ENCODE assay signal across 10 mouse cellular contexts in the genomic region with DNA sequence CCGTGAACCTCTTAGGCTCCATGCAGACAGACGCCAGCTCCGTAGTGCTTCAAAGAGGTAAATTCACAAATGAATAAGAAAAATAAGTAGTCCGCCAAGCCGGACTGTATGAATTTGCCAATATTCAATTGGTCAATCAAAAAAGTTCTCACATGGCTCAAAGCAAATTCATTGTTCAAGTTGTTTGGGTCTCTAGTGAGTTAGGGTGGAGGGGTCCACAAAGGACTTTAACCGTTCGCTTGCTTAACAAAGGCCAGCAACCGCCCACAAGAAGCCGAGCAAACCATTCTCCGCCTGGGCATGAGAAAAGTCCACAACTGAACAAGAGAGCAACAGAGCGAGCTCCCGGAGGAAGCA. TPM values are rescaled to one million over a fixed set of nuclear protein-coding genes. Genes with fewer than 3 reads are reported as not detected.
DNase-seq lines count a peak whose midpoint lies in the region; ATAC-seq and TF ChIP-seq lines count a peak whose summit lies in the region.
"Had no signal": no experiment of that assay in that cellular context is flagged by ENCODE, and none has a peak within 500 bp of the region (broad histone marks: within the 10 kb centered on the region; RNA-seq: fewer than 3 reads in every experiment).

No protein-coding gene starts in this region.

- ATAC-seq in heart, embryonic 13.5 days (ENCODE audit: extremely low read depth, insufficient number of reproducible peaks, low FRiP score, low TSS enrichment), result no peak
- no peak for ATAC-seq in megakaryocyte progenitor cell, adult 5-6 weeks (replicated peaks; ENCODE audit: poor library complexity)

- peaks cover 26% of the 10 kb centered on the region for H3K27me3 ChIP-seq in heart, embryonic 13.5 days (replicated peaks)
- no peaks in the 10 kb centered on the region for H3K27me3 ChIP-seq in hindbrain, embryonic 10.5 days (ENCODE audit: insufficient read depth, poor library complexity, severe bottlenecking)
- 0 out of 2 replicates have a peak, but pooled peaks cover 9% of the 10 kb centered on the region for H3K27me3 ChIP-seq in midbrain, embryonic 10.5 days (ENCODE audit: low read depth, poor library complexity, severe bottlenecking)

- peak overlapping the region; percentile 51 for H3K27ac ChIP-seq in heart, embryonic 13.5 days (replicated peaks)
- H3K27ac ChIP-seq in bone marrow, adult 2 months (ENCODE audit: control insufficient read depth, insufficient read depth, low read depth, low read length, poor library complexity), result 0 out of 2 replicates have a peak overlapping the region, but pooled peaks have one; percentile 19
- H3K27ac ChIP-seq in hindbrain, embryonic 10.5 days, result peak overlapping the region; percentile 98
- peak overlapping the region; percentile 99 for H3K27ac ChIP-seq in midbrain, embryonic 10.5 days (replicated peaks)
- H3K27ac ChIP-seq: macrophage had no signal

- H3K9me3 ChIP-seq in heart, embryonic 13.5 days, result peaks cover 6% of the 10 kb centered on the region
- H3K9me3 ChIP-seq in hindbrain, embryonic 10.5 days, result 0 out of 2 replicates have a peak, but pooled peaks cover 3% of the 10 kb centered on the region
- H3K9me3 ChIP-seq in midbrain, embryonic 10.5 days (replicated peaks), result 0 out of 2 replicates have a peak, but pooled peaks cover 5% of the 10 kb centered on the region
- H3K9me3 ChIP-seq: G1E had no signal

- WGBS in heart, embryonic 13.5 days, result 10% methylated on average over 12 of the region's 12 CpGs
- WGBS in bone marrow, adult 2 months, result 24% methylated on average over 12 of the region's 12 CpGs
- WGBS in hindbrain, embryonic 10.5 days, result 2% methylated on average over 12 of the region's 12 CpGs
- 3% methylated on average over 12 of the region's 12 CpGs for WGBS in midbrain, embryonic 10.5 days

- TF ChIP-seq CTCF in bone marrow, adult 2 months (IDR thresholded peaks at IDR 0.05; ENCODE audit: control insufficient read depth, insufficient read depth, low read length), result no peak

- H3K4me3 ChIP-seq in heart, embryonic 13.5 days, result peak overlapping the region; percentile 67
- H3K4me3 ChIP-seq in bone marrow, adult 2 months (replicated peaks; ENCODE audit: control insufficient read depth, low read depth, low read length), result peak overlapping the region; percentile 77
- peak overlapping the region; percentile 82 for H3K4me3 ChIP-seq in hindbrain, embryonic 10.5 days
- H3K4me3 ChIP-seq in midbrain, embryonic 10.5 days, result peak overlapping the region; percentile 89

- peak overlapping the region; percentile 81 for H3K9ac ChIP-seq in heart, embryonic 13.5 days

- H3K4me2 ChIP-seq in heart, embryonic 13.5 days, result peak overlapping the region; percentile 96

- no peaks in the 10 kb centered on the region for H3K36me3 ChIP-seq in heart, embryonic 13.5 days
- H3K36me3 ChIP-seq in hindbrain, embryonic 10.5 days, result peaks cover 14% of the 10 kb centered on the region
- peaks cover 34% of the 10 kb centered on the region for H3K36me3 ChIP-seq in midbrain, embryonic 10.5 days
- H3K36me3 ChIP-seq: G1E had no signal

- no peak for TF ChIP-seq POLR2A in bone marrow, adult 2 months (IDR thresholded peaks at IDR 0.05; ENCODE audit: borderline replicate concordance, control insufficient read depth, low read depth, low read length)

- peaks cover 15% of the 10 kb centered on the region for H3K4me1 ChIP-seq in heart, embryonic 13.5 days
- H3K4me1 ChIP-seq in bone marrow, adult 2 months (ENCODE audit: control insufficient read depth, insufficient read depth, low read length), result no peaks in the 10 kb centered on the region; the same call in 1 of the 2 replicates
- H3K4me1 ChIP-seq in hindbrain, embryonic 10.5 days (replicated peaks), result peaks cover 43% of the 10 kb centered on the region
- H3K4me1 ChIP-seq in midbrain, embryonic 10.5 days, result peaks cover 60% of the 10 kb centered on the region

- DNase-seq in heart, postnatal 10 days, result no peak
- DNase-seq in hindbrain, embryonic 10.5 days (ENCODE audit: low spot score), result no peak
- no peak for DNase-seq in midbrain, embryonic 10.5 days (ENCODE audit: low spot score)
- no peak for DNase-seq in right cerebral cortex, postnatal 4 days
- no peak for DNase-seq in left cerebral cortex, postnatal 14 days (ENCODE audit: low spot score in 2 of 2)

- intact Hi-C loops in heart, postnatal 10 days (cut with DNase I), result loop anchor here (5.0 kb wide), 1 partner anchor 258 kb away; no protein-coding TSS in a partner anchor
- intact Hi-C loops in left cerebral cortex, postnatal 14 days (cut with DNase I), result loop anchor here (5.0 kb wide), 1 partner anchor 208 kb away; no protein-coding TSS in a partner anchor

RNA-seq across cellular contexts. Expression of a gene that starts 1.7 kb away (rescaled TPM):
- 11.7 and 13.7 TPM in 2 replicates for polyA plus RNA-seq in heart, embryonic 13.5 days (2015; fragmentation: Nextera tagmentation; extraction: Ambion mirVana)
- 1 to 10 TPM; 5.5 to 6.7 TPM for total RNA-seq in heart, postnatal 10 days (2021)
- polyA plus RNA-seq in bone marrow, adult 2 months (2011; ENCODE audit: insufficient read depth, insufficient read length, low replicate concordance, missing spikeins), result 7.3 and 58.9 TPM in 2 replicates
- polyA plus RNA-seq in hindbrain, embryonic 10.5 days (2016; fragmentation: Nextera tagmentation; extraction: Ambion mirVana), result 116 and 133 TPM in 2 replicates
- 173 and 180 TPM in 2 replicates for polyA plus RNA-seq in midbrain, embryonic 10.5 days (2016; fragmentation: Nextera tagmentation; extraction: Ambion mirVana)
- 59.7 and 64.9 TPM in 2 replicates for total RNA-seq in megakaryocyte progenitor cell, adult 5-6 weeks (2015)
- total RNA-seq in megakaryocyte progenitor cell, adult 5-6 weeks (2017), result 42.3 and 54.7 TPM in 2 replicates
- 10 to 100 TPM; 14.9 to 15.1 TPM for total RNA-seq in left cerebral cortex, postnatal 14 days (2021)
- polyA plus RNA-seq: G1E had no signal

Comparison
In these comparisons a context has a peak if more than half of its experiments do, and no peak if none do; other contexts are left out.
1. H3K27ac ChIP-seq: peak in every context shown above with its lines; median percentile 99 in midbrain, embryonic 10.5 days; 98 in hindbrain, embryonic 10.5 days; 51 in heart, embryonic 13.5 days; 19 in bone marrow, adult 2 months.